Mouse (Mus musculus): Measurements from ENCODE around the gene Pak1.
"Not testable (repeated sequence)": the region's sequence is repeated elsewhere in the genome, so short reads cannot be mapped to it uniquely, and the experiment has no call there.

Pak1 gene

GRCm38 (mm10) chr7:97780222-97780621, 8.1 kb upstream of the Pak1 start:
- no peak for DNase-seq

GRCm38 (mm10) chr7:97780815-97781214, 7.5 kb upstream of the Pak1 start:
- DNase-seq = no peak

- DNase-seq = no peak
Measured at GRCm38 (mm10) chr7:97781496-97781895, 6.8 kb upstream of the Pak1 start.

GRCm38 (mm10) chr7:97783523-97783922, 4.8 kb upstream of the Pak1 start:
- no peak for DNase-seq

- peak; percentile 40 for DNase-seq
Measured at GRCm38 (mm10) chr7:97788669-97789483, 535 bp downstream of the Pak1 start.

- DNase-seq = no peak
Measured at GRCm38 (mm10) chr7:97790272-97790671, 1.9 kb downstream of the Pak1 start.

- DNase-seq = no peak
Measured at GRCm38 (mm10) chr7:97792324-97792723, 4.0 kb downstream of the Pak1 start.

GRCm38 (mm10) chr7:97803116-97803515, 14.8 kb downstream of the Pak1 start:
- no peak for DNase-seq

GRCm38 (mm10) chr7:97804245-97805066, 16.1 kb downstream of the Pak1 start:
- DNase-seq = peak; percentile 14

- DNase-seq = no peak
Measured at GRCm38 (mm10) chr7:97805067-97805365, 16.7 kb downstream of the Pak1 start.

- DNase-seq = no peak
Measured at GRCm38 (mm10) chr7:97809307-97809706, 21.0 kb downstream of the Pak1 start.

GRCm38 (mm10) chr7:97821875-97822274, 33.5 kb downstream of the Pak1 start:
- DNase-seq = no peak

- no peak for DNase-seq
Measured at GRCm38 (mm10) chr7:97829091-97829490, 40.8 kb downstream of the Pak1 start.

- no peak for DNase-seq
Measured at GRCm38 (mm10) chr7:97830739-97831138, 42.4 kb downstream of the Pak1 start.

- DNase-seq = no peak
Measured at GRCm38 (mm10) chr7:97832987-97833386, 44.6 kb downstream of the Pak1 start.

- DNase-seq = no peak
Measured at GRCm38 (mm10) chr7:97838574-97838973, 50.2 kb downstream of the Pak1 start.

GRCm38 (mm10) chr7:97841311-97841710, 53.0 kb downstream of the Pak1 start:
- DNase-seq = peak; percentile 84

- DNase-seq = no peak
Measured at GRCm38 (mm10) chr7:97842332-97842731, 54.0 kb downstream of the Pak1 start.

GRCm38 (mm10) chr7:97842806-97843570, 54.6 kb downstream of the Pak1 start:
- DNase-seq = peak; percentile 92

GRCm38 (mm10) chr7:97844419-97844818, 56.1 kb downstream of the Pak1 start:
- DNase-seq = no peak

- DNase-seq = no peak
Measured at GRCm38 (mm10) chr7:97845546-97845945, 57.2 kb downstream of the Pak1 start.

GRCm38 (mm10) chr7:97846539-97846938, 58.2 kb downstream of the Pak1 start:
- no peak for DNase-seq

- DNase-seq = not testable (repeated sequence)
Measured at GRCm38 (mm10) chr7:97849557-97849956, 61.2 kb downstream of the Pak1 start.
